Mouse (Mus musculus) left cerebral cortex, adult 8-10 months (tissue): ENCODE measurements at regions not wholly inside any gene's neighbourhood (a gene's known extent, or its start where the extent isn't known, plus 50 kb on each side); places are given as distances from the start of the nearest gene placed in this dataset.
A peak's percentile ranks its signal among the peaks of the same experiment; 100 is the strongest.
"Not testable (repeated sequence)": the region's sequence is repeated elsewhere in the genome, so short reads cannot be mapped to it uniquely, and the experiment has no call there.

Source experiments
- DNase-seq, 2 experiments: peaks; one replicate each; pipeline ENCODE4 v3.0.0; 2022; ENCODE audit warnings: low spot score in 2 of 2

DNA sequence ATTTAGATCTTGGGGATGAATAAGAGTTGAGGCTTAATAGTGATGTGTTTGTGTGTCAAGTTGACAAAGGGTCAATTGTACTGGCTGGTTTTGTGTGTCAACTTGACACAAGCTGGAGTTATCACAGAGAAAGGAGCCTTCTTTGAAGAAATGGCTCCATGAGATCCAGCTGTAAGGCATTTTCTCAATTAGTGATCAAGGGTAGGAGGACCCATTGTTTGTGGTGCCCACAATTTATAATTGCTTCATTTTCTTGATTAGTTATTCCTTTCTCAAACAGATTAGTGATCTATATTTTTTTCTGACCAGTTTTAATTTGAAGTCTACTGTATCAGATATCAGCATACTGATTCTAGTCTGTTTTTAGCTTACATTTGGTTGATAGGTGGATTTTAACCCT, 313.5 kb upstream of the Nectin3 start:
- DNase-seq: not testable (repeated sequence)

DNA sequence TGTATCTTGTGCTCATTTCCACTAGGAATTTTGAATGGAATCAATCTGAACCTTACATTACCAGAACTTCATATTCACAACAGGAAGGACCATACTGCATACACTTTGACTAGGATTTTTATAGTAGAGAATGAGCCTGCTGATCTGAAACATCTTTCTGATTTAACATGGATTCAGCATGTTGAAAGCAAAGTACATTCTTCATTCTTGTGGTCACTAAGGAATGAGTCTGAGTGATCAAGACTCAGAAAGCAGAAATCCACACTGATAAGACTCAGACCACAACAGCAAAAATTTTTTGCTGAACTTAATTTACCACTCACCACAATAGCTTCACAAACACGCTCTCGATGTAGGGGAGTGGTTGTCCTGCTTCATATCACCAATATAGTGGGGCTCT, 309.2 kb upstream of the Nectin3 start:
- DNase-seq: no peak

DNA sequence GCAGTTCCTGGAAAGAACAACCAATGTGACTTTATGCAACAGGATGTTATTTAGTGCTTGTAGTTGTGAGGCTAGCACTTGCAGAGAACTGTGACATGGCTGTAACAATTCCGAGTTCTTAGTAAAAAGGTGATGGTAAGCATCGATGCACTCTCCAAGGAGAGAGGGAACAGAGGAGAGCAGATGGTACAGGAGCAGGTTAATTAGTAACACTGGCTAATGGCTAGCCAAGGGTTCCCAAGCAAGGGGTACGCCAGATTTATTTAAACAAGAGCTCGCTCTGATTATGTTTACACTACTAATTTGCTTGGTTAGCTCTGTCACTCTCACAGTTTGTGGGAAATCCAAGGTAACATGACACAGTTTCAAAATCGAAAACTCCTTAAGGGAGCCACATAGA, 278.0 kb upstream of the Nectin3 start:
- DNase-seq: no peak

DNA sequence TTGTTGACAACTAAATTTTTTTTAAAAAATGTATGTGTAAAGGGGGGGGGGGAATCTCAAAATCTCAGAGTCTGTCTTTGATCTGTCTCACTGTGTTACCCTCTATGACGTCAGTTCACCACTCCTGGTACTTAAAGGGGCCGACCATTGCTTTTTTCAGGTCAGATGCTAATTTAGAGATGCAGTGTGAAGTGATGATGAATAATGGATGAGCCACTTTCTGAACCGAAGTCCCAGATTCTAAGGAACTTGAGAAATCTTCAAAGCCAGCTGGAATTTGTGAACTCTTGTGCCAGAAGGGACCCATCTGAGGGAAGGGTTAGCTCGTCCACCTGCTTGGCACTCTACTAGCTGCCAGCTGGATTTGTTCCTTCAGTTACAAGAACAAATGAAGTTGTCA, 271.1 kb upstream of the Nectin3 start:
- peak in 1 of 2 experiments; percentile 5 for DNase-seq

DNA sequence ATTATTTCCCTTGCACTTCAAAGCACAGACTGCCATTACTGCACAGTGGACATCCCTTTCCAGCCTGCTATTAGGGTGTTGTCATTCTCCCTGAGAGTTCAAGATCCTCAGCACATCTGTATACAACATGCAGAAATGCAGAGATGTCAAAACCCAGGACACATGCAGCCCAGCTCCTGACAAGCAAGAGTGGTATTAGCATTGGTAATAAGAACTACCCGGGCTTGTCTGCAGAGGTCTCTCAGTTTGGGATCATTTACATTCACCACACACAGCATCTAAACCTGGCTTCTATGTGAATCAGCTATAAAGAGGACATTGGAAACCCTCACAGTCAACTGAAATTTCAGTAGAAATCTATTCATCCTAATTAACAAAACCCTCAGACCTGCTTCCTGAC, 270.1 kb upstream of the Nectin3 start:
- no peak for DNase-seq

DNA sequence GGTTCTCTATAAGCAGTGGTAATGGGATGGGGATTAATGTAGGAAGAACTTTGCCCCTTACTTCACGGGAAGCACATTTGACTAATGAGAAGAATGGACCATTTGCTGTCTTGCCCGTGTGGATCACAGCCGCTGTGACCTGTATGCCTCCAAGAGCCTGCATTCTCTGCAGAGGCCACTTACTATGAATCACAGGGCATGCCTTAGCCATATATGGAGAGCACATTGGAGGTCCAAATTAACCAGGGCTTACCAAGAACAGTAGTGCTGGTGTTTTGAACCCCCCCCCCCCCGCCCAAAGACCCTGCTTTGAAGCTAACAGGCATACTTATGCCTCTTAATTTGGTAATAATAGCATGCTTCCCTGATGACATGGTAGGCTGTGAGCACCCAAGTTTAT, 236.8 kb upstream of the Nectin3 start:
- no peak for DNase-seq

DNA sequence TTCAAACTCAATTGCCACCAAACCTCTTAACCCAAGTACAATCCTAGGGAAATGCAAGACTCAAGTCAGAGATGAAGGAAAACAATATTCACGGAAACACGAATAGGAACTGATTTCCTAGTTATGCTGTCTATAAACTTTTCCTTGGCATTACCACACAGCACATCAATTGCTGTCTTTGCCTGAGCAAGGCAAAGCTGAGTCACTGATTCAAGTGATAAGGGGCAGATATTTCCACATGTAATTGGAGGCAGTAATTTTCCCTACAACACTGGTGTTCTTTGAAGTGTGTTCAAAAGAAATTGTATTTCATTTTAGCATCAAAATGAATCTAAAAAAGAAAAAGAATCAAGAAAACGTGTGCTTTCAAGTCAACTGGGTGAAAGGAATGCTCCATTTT, 230.1 kb upstream of the Nectin3 start:
- DNase-seq: no peak

DNA sequence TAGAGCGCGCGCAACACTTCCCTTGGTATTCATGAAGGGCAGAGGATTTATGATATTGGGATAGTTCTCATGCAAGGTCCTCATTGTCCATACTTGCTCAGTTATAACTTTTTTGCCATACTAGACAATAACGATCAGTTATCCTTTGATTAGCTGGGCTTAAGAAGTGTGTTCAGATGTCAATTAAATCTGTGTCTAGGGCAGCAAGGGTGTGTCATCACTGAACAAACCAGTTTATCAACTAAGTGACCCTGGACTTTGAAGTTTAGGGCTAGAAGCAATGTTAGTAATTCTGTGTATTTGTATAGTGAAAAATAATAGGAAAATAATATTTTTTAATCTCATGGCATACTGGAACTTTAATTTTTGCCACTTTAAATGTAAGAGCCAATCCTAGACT, 225.3 kb upstream of the Nectin3 start:
- no peak for DNase-seq

DNA sequence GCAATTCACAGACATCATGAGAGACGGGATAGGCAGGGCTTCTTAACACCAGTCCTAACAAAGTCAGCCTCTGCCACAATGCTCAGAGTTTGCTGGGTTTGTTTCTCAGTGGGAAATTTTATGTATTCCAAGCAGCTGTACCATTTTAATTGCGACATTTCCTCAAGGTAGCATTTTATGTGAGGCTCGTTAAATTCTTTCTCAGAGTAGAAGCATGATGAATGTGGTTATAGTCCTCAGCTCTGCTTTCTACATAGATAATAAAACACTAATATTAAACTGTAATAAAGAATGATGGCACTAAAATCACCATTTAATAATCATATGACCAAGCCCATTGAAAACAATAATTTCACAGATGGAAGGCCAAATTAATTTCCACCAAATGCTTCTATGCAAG, 181.5 kb upstream of the Nectin3 start:
- no peak for DNase-seq

DNA sequence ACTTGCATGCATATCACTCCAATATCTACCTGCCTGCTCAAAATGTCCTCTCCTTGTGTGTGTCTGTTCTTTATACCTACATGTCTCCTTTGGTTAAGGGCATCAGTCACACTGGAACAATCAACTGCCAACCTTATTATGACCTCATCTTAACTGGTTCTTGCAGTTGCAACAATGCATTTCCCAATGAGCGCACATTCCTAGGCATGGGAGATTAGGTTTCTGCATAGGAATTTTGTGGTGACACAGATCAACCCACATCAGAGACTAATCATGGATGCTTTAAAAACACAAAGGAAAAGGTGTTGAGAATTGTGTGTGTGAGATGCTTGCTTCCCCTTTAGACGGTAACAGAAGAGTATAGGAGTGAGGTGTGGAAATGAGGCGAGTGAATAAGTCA, 171.3 kb upstream of the Nectin3 start:
- DNase-seq: no peak

DNA sequence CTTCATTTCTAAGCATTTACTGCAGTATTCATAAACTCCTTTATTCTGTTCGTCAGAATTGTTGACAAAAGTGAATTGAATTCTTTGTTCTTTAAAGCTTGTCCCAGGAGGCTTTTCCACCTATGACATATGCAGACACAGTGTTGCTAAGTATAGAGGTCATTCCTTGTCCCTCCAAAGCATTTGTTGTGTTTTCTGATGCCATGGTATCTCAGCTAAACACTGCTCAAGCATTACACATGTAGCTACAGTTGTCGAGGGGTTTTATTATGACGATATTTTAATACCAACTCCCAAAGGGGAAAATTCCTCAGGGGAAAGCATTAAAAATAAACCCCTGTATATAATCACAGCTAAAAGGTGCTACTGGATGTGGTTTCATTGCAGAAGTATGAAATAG, 167.2 kb upstream of the Nectin3 start:
- DNase-seq: no peak

DNA sequence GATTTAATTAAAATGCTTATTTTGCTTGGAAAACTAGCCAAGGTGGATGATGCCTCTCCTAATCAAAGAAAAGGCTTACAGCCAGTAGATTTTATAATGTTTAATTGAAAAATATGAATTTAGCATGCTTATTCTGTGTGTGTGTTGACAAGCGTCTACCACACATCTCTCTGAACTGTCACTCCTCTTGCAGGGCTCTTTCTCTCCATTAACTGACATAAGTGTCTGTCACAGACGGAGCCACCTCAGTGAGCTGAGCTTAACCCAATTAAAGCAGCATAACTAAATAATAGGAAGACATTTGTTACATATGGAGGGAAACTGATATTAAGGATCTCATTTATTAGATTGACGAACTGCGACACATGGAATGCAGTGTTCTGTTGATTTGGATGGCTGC, 164.7 kb upstream of the Nectin3 start:
- DNase-seq: no peak

DNA sequence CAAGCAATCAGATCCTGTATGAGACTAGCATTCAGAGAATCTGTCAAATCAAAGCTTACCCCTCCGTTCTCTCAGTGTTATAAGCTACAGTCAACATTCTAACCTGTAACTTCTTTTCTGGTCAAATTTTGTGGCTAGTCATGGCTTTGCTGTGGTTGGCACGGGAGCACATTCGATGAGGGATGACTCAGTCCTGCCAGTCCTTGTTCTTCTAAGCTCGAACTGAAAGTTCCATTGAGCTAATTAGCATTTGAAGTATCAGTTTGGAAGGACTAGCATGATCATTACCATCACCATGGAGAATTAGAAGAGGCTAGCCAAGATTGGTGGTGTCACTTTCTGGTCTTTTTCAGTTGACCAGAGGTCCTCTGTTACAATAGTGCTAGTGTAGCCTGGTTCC, 156.7 kb upstream of the Nectin3 start:
- no peak for DNase-seq

DNA sequence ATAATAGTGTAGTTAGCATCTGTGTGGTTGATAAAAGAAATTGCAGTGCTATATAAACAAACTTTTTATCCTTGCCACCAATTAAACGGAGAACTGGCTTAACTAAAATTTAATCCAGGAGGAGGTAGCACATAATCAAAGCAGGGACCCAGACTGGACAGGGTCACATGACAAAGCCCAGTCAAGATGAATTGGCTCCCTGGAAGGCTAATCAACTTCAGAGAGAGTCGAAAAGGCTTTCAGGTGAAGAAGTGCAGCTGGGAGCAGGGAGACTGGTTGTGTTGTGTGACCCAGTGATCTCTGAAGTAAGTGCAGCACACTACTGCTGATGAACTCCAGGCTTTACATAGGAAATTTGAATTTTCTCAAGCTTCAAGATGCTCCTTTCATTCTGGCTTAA, 127.5 kb upstream of the Nectin3 start:
- no peak for DNase-seq

DNA sequence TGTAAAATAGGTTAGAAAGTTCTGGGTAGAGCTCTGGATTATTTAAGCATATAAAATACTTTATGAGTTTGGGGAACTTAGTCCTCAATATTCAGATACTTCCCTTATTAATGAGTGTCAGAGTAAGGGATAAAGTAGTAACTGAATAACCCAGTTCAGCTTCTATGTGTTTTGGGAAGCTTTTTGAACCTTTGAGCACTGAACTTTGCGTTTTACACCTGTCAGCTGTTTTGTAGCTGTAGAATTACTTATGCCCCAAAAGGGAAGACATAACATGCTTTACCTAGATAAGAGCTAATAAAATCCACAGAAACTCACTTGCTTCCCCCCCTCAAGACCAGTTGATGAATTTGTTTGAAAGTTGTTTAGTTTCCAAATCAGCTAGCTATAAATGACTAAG, 124.9 kb upstream of the Nectin3 start:
- DNase-seq: no peak

DNA sequence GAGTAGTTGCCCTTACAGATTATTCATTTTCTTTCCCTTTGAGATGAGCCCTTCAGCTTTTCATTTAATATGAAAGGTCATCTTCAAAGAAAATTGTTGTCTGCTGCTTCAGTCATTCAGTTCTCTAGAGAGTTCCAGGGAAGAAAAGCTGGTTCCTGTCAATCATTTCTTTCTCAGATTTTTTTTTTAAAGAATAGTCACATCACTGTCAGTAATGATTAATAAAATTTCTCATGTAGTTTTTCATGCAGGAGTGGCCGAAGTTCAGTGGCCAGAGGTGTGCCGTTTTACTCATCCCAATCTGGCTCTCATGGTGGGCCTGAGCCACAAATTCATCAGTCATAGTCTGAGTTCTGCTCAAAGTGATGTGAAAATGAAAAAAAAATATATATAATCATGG, 121.5 kb upstream of the Nectin3 start:
- no peak for DNase-seq

DNA sequence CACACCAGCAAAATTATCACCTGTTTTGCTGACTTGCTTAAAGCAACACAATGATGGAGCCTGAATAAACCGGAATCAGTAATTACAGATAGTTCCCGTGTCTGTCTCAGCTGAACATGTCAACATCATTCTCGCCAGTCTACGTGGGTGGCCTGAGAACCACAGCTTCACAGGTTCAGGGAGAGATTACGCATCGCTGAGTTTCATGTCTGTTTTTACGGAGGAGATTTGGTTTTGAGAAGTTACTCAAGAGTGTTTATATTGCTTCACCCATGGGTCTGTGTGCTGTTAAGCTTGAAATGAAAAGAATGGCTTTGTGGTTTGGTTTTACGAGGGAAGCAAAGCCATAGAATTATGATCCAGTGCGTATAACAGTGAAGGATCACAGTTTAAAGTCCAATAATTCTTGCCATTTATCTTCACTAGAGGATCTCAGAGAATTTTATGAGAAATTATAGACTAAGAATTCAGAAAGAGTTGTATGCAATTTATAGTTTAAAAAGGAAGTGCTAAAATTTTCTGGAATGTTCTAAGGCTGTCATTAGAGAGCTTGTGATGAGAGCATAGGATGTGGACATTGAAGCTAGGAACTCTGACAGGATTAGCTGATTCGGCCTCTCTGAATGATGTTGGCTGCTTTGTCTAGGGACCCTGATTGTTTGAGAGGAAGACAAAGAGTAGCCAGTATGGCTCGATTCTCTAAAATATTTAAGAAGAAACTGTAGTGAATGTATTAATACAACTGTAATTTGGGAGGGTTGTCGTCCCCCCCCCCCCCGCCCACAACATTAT, 119.4 kb upstream of the Nectin3 start:
- no peak for DNase-seq

DNA sequence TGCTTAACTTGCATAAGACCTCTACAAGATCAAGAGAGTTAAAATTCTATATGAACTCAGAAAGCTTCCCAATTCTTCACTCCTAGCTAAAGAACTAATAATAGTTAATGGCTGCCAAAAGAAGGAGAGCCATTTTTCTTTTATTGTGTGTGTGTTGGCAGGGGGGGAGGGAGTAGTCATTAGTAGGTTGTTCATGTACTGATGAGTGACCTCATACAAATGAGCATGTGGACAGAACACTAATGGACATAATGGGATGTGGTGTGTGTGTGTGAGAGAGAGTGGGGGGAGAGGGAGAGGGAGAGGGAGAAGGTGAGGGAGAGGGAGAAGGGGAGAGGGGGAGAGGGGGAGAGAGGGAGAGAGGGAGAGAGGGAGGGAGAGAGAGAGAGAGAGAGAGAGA, 118.3 kb upstream of the Nectin3 start:
- DNase-seq: no peak

DNA sequence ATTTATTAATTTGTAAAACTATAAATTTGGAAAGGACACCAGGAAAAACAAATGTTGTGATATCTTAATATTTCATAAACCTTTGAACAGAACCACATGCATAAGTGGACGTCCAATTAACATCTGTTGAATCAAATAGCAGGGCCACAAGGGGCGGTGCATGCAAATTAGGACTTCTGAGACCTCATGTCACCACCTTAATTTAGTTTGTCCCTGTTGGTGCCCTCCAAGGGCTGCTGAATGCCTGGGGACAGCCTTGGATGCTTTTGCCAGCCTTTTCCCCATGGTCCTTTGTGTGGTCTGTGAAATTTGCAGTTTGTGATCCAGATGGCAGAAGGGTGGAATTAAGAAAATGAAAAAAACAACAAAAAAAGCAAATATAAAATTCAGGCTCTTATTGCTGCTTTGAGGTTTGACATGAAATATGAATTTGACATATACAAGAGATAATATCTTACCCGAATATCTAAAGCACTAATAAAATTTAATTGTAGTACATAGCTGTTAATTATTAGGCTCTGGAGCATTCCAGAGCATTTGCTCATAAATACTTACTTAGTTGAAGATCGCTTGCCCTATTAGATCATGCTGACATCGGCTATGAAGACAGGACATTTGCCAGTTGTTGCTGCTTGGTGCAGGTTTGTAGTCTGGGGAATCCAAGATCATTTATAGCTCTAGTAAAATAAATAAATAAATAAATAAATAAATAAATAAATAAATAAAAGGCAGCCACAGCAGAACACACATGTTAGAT, 114.9 kb upstream of the Nectin3 start:
- DNase-seq: no peak

DNA sequence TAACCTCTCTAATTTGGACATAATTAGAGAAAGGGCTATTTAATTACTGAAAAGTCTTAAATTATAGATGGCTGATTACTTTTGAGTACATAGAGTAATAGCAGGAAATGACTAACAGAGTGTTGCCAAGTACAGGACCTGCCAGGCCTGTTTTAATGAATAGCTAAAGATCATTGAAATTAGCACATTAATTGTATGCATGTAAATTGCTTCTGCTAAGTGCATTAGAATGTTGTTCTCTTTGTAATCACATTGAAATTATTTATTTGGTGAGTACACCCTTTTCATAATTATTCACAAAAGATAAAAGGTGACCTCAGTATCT, 107.5 kb upstream of the Nectin3 start:
- DNase-seq: no peak

DNA sequence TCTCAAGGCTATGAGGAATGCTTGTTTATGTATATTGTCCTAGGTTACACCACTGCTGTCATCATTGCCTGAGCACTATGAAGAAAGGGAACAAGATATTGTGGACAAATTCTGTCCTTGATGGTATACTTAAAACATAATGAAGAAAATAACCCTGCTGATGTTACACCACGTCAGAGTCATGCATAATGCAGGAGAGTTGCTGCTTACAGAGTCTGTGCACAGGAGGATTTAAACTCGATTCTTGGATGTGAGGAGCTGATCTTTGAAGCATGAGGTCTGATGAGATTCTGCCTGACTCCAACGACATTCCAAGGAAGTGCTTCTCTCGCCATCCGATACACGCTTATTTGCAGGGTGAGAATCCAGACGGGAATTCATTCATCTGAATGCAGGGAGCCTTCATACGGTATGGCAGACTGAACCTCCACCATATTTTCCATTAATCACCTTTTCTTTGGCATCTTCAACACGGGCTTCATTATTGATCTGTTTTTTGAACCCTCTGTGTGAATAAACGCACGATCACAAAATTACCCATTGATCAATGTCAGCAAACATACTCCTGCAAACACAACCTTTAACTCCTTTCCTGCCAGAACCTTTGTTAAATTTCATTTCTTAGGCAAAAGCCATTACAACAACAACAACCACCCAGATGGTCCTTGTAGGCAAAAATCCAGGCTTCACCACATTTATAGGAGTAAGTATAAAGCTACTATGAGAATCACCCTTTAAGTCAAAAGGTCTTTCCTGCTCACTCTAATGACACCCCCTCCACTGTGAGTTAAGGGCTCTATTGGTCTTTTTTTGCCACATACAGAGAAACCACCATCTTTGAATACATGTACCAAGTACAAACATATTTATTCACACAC, 106.9 kb upstream of the Nectin3 start:
- no peak for DNase-seq

DNA sequence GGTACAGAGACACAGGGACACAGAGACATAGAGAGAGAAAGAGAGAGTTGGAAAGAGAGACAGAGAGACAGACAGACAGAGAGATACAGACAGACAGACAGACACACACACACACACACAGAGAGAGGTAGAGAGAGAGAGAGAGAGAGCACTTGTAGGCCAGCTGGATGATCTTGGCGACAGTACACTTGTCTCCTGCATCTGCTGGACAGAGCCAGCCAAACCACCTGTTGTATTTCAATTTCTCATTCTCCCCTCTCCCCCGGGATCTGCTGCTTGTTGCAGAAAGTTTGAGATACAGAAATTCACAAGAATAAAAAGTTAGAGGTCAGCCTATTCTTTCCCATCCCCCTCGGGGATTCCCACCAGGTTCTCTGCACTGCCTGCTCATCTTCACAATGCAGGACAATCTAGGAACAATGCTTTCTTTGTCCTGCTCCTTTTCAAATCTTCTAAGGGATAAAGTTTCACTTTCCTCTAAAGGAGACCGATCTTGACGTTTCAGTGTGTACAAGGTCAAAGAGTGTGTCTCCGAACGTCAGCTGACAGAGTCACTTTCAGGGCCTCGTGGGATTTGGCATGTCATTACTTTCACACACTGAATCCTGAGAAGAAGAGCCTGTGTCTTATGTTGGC, 94.4 kb upstream of the Nectin3 start:
- no peak for DNase-seq
